Mouse (Mus musculus): ENCODE data around the gene Plk4. TPM values are rescaled to one million over a fixed set of nuclear protein-coding genes. Genes with fewer than 3 reads are reported as not detected.

Plk4 gene
- 48.9 and 49.2 TPM in 2 replicates for polyA plus RNA-seq (2014; fragmentation: Nextera tagmentation; extraction: Ambion mirVana)

GRCm38 (mm10) chr3:40799530-40800372 is at the start of gene Plk4:
Gene Plk4 (plus strand): TSS chr3:40800019.
- Histone ChIP-seq H3K9me3 (ENCODE audit: control insufficient read depth, low read length) (no peaks in the 10 kb centered on the region), H3K4me1 (ENCODE audit: control insufficient read depth, insufficient read depth, low read length) (no peaks in the 10 kb centered on the region), H3K4me3 (ENCODE audit: low read depth, low read length) (peak within 1 kb of the TSS; percentile 95), H3K4me2 (ENCODE audit: low read depth, low read length) (peak within 1 kb of the TSS; percentile 87), H3K9ac (ENCODE audit: low read depth, low read length) (peak within 1 kb of the TSS; percentile 84), H3K27me3 (replicated peaks; ENCODE audit: control insufficient read depth, insufficient read depth, low read length) (no peaks in the 10 kb centered on the region), H3K27ac (replicated peaks; ENCODE audit: low read depth, low read length) (peak within 1 kb of the TSS; percentile 86), H3K36me3 (ENCODE audit: control insufficient read depth, insufficient read depth, low read length) (peaks cover 10% of the 10 kb centered on the region; the same call in 1 of the 2 replicates)
- DNase-seq (ENCODE audit: low spot score) (peak; percentile 99), ATAC-seq (ENCODE audit: low read depth) (peak; percentile 96)
- WGBS = 3% methylated on average over 48 of the region's 66 CpGs

- ATAC-seq (ENCODE audit: low read depth) (no peak), DNase-seq (ENCODE audit: low spot score) (no peak)
- Histone ChIP-seq H3K36me3 (ENCODE audit: control insufficient read depth, insufficient read depth, low read length) (no peaks in the 10 kb centered on the region), H3K9me3 (ENCODE audit: control insufficient read depth, low read length) (no peaks in the 10 kb centered on the region), H3K27me3 (replicated peaks; ENCODE audit: control insufficient read depth, insufficient read depth, low read length) (no peaks in the 10 kb centered on the region), H3K4me1 (ENCODE audit: control insufficient read depth, insufficient read depth, low read length) (no peaks in the 10 kb centered on the region), H3K9ac (ENCODE audit: low read depth, low read length) (no peak overlapping the region), H3K4me2 (ENCODE audit: low read depth, low read length) (no peak overlapping the region), H3K4me3 (ENCODE audit: low read depth, low read length) (no peak overlapping the region), H3K27ac (replicated peaks; ENCODE audit: low read depth, low read length) (no peak overlapping the region)
- 76% methylated on average over 3 of the region's 3 CpGs for WGBS
Measured at GRCm38 (mm10) chr3:40760746-40761145, 39.1 kb upstream of the Plk4 start.

- ATAC-seq (ENCODE audit: low read depth) (no peak), DNase-seq (ENCODE audit: low spot score) (no peak)
- H3K27me3 ChIP-seq (replicated peaks; ENCODE audit: control insufficient read depth, insufficient read depth, low read length) = no peaks in the 10 kb centered on the region
- H3K4me1 ChIP-seq (ENCODE audit: control insufficient read depth, insufficient read depth, low read length) = no peaks in the 10 kb centered on the region
- H3K4me3 ChIP-seq (ENCODE audit: low read depth, low read length) = no peak overlapping the region
- H3K9ac ChIP-seq (ENCODE audit: low read depth, low read length) = no peak overlapping the region
- 83% methylated on average over 2 of the region's 2 CpGs for WGBS
- no peak overlapping the region for H3K4me2 ChIP-seq (ENCODE audit: low read depth, low read length)
- H3K36me3 ChIP-seq (ENCODE audit: control insufficient read depth, insufficient read depth, low read length) = no peaks in the 10 kb centered on the region
- no peak overlapping the region for H3K27ac ChIP-seq (replicated peaks; ENCODE audit: low read depth, low read length)
- no peaks in the 10 kb centered on the region for H3K9me3 ChIP-seq (ENCODE audit: control insufficient read depth, low read length)
Measured at GRCm38 (mm10) chr3:40761312-40761711, 38.5 kb upstream of the Plk4 start.

GRCm38 (mm10) chr3:40793783-40794182 is 6.0 kb upstream of the Plk4 start:
- Histone ChIP-seq H3K4me3 (ENCODE audit: low read depth, low read length) (no peak overlapping the region), H3K9me3 (ENCODE audit: control insufficient read depth, low read length) (no peaks in the 10 kb centered on the region)
- WGBS = 76% methylated on average over 2 of the region's 2 CpGs

GRCm38 (mm10) chr3:40798054-40798453 is 1.8 kb upstream of the Plk4 start:
- no peaks in the 10 kb centered on the region for H3K4me1 ChIP-seq (ENCODE audit: control insufficient read depth, insufficient read depth, low read length)
- no peak for DNase-seq (ENCODE audit: low spot score)
- H3K4me2 ChIP-seq (ENCODE audit: low read depth, low read length) = no peak overlapping the region
- peaks cover 7% of the 10 kb centered on the region; the same call in 1 of the 2 replicates for H3K36me3 ChIP-seq (ENCODE audit: control insufficient read depth, insufficient read depth, low read length)
- no peak overlapping the region for H3K27ac ChIP-seq (replicated peaks; ENCODE audit: low read depth, low read length)
- WGBS = 65% methylated on average over 1 of the region's 1 CpGs
- no peak overlapping the region for H3K9ac ChIP-seq (ENCODE audit: low read depth, low read length)
- ATAC-seq (ENCODE audit: low read depth) = no peak
- H3K9me3 ChIP-seq (ENCODE audit: control insufficient read depth, low read length) = no peaks in the 10 kb centered on the region
- no peak overlapping the region for H3K4me3 ChIP-seq (ENCODE audit: low read depth, low read length)
- H3K27me3 ChIP-seq (replicated peaks; ENCODE audit: control insufficient read depth, insufficient read depth, low read length) = no peaks in the 10 kb centered on the region

More at GRCm38 (mm10) chr3:40793783-40794182, 6.0 kb upstream of the Plk4 start:
- H3K27me3 ChIP-seq (replicated peaks; ENCODE audit: control insufficient read depth, insufficient read depth, low read length) = no peaks in the 10 kb centered on the region
- H3K4me2 ChIP-seq (ENCODE audit: low read depth, low read length) = no peak overlapping the region
- H3K27ac ChIP-seq (replicated peaks; ENCODE audit: low read depth, low read length) = no peak overlapping the region
- H3K36me3 ChIP-seq (ENCODE audit: control insufficient read depth, insufficient read depth, low read length) = no peaks in the 10 kb centered on the region
- no peak overlapping the region for H3K9ac ChIP-seq (ENCODE audit: low read depth, low read length)
- no peak for DNase-seq (ENCODE audit: low spot score)
- no peaks in the 10 kb centered on the region for H3K4me1 ChIP-seq (ENCODE audit: control insufficient read depth, insufficient read depth, low read length)
- no peak for ATAC-seq (ENCODE audit: low read depth)

- peaks cover 7% of the 10 kb centered on the region; the same call in 1 of the 2 replicates for H3K36me3 ChIP-seq (ENCODE audit: control insufficient read depth, insufficient read depth, low read length)
- H3K9me3 ChIP-seq (ENCODE audit: control insufficient read depth, low read length) = no peaks in the 10 kb centered on the region
- ATAC-seq (ENCODE audit: low read depth) = no peak
- no peak overlapping the region for H3K4me3 ChIP-seq (ENCODE audit: low read depth, low read length)
- no peaks in the 10 kb centered on the region for H3K27me3 ChIP-seq (replicated peaks; ENCODE audit: control insufficient read depth, insufficient read depth, low read length)
- peak; percentile 31 for DNase-seq (ENCODE audit: low spot score)
- 39% methylated on average over 7 of the region's 7 CpGs for WGBS
- no peaks in the 10 kb centered on the region for H3K4me1 ChIP-seq (ENCODE audit: control insufficient read depth, insufficient read depth, low read length)
- no peak overlapping the region for H3K9ac ChIP-seq (ENCODE audit: low read depth, low read length)
- no peak overlapping the region for H3K27ac ChIP-seq (replicated peaks; ENCODE audit: low read depth, low read length)
- no peak overlapping the region for H3K4me2 ChIP-seq (ENCODE audit: low read depth, low read length)
Measured at GRCm38 (mm10) chr3:40798500-40798899, 1.3 kb upstream of the Plk4 start.

GRCm38 (mm10) chr3:40800373-40800823 is 579 bp downstream of the Plk4 start:
- Histone ChIP-seq H3K9ac (ENCODE audit: low read depth, low read length) (peak overlapping the region; percentile 84), H3K4me3 (ENCODE audit: low read depth, low read length) (peak overlapping the region; percentile 95), H3K27ac (replicated peaks; ENCODE audit: low read depth, low read length) (peak overlapping the region; percentile 86), H3K36me3 (ENCODE audit: control insufficient read depth, insufficient read depth, low read length) (peaks cover 16% of the 10 kb centered on the region), H3K27me3 (replicated peaks; ENCODE audit: control insufficient read depth, insufficient read depth, low read length) (no peaks in the 10 kb centered on the region), H3K4me2 (ENCODE audit: low read depth, low read length) (peak overlapping the region; percentile 87), H3K9me3 (ENCODE audit: control insufficient read depth, low read length) (no peaks in the 10 kb centered on the region), H3K4me1 (ENCODE audit: control insufficient read depth, insufficient read depth, low read length) (no peaks in the 10 kb centered on the region)
- DNase-seq (ENCODE audit: low spot score) (peak; percentile 63), ATAC-seq (ENCODE audit: low read depth) (peak; percentile 83)
- 0% methylated on average over 22 of the region's 37 CpGs for WGBS

- no peaks in the 10 kb centered on the region for H3K4me1 ChIP-seq (ENCODE audit: control insufficient read depth, insufficient read depth, low read length)
- WGBS = 55% methylated on average over 2 of the region's 2 CpGs
Measured at GRCm38 (mm10) chr3:40806871-40807270, 7.1 kb downstream of the Plk4 start.

More at GRCm38 (mm10) chr3:40806871-40807270, 7.1 kb downstream of the Plk4 start:
- H3K36me3 ChIP-seq (ENCODE audit: control insufficient read depth, insufficient read depth, low read length) = peaks cover 65% of the 10 kb centered on the region
- H3K4me2 ChIP-seq (ENCODE audit: low read depth, low read length) = no peak overlapping the region
- ATAC-seq (ENCODE audit: low read depth) (peak; percentile 64; the same call in 1 of the 2 replicates), DNase-seq (ENCODE audit: low spot score) (peak; percentile 11)
- no peak overlapping the region for H3K27ac ChIP-seq (replicated peaks; ENCODE audit: low read depth, low read length)
- no peaks in the 10 kb centered on the region for H3K9me3 ChIP-seq (ENCODE audit: control insufficient read depth, low read length)
- no peak overlapping the region for H3K9ac ChIP-seq (ENCODE audit: low read depth, low read length)
- H3K4me3 ChIP-seq (ENCODE audit: low read depth, low read length) = no peak overlapping the region
- no peaks in the 10 kb centered on the region for H3K27me3 ChIP-seq (replicated peaks; ENCODE audit: control insufficient read depth, insufficient read depth, low read length)
